Mouse (Mus musculus) G1E (cell line): ENCODE measurements around the gene Isg20.

Experiments
- CTCF ChIP-seq: IDR thresholded peaks from 2 replicates; pipeline ENCODE4 v1.5.1; 2012; ENCODE audit warnings: low read depth, low read length, inconsistent platforms, mixed read lengths
- GATA1 ChIP-seq: IDR thresholded peaks from 2 replicates; pipeline ENCODE4 v1.6.1; 2012; ENCODE audit warnings: borderline replicate concordance, low read length, inconsistent platforms, mixed read lengths
- POLR2AphosphoS5 ChIP-seq: IDR thresholded peaks from 2 replicates; pipeline ENCODE4 v1.6.1; 2012; ENCODE audit warnings: low read depth, low read length, inconsistent platforms; ENCODE audit not compliant: insufficient replicate concordance
- TAL1 ChIP-seq: conservative IDR thresholded peaks from 2 replicates; pipeline ENCODE4 v1.6.1; 2012; ENCODE audit warnings: low read depth, low read length, inconsistent platforms, mixed read lengths

GRCm38 (mm10) chr7:78914896-78915510 lies 1.8 kb downstream of the Isg20 start:
- TF ChIP-seq CTCF (no peak), POLR2AphosphoS5 (no peak), TAL1 (no peak), GATA1 (no peak)
